Mouse (Mus musculus): ENCODE measurements at regions not wholly inside any gene's neighbourhood (a gene's known extent, or its start where the extent isn't known, plus 50 kb on each side); places are given as distances from the start of the nearest gene placed in this dataset.

DNA sequence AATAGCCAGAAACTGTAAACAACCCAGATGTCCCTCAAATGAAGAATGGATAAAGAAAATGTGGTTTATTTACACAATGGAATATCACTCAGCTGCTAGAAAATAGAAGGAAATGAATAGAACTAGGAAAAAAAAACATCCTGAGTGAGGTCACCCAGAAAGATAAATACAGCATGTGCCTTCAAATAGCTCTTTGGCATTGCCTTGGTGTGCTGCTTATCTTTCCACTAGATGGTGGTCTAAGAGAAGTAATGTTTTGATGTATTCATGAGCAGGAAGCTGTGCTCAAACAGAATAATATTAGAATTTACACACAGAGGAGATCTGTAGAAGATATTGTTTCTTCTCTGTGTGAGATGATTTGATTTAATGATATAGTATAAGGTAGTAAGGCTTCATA is 78.8 kb downstream of the Zfp619 start:
- no peak for DNase-seq

GRCm38 (mm10) chr7:39613767-39614166 is 96.2 kb downstream of the Zfp619 start:
- DNase-seq = no peak

GRCm38 (mm10) chr7:39615092-39615491 is 97.5 kb downstream of the Zfp619 start:
- DNase-seq = no peak

- no peak for DNase-seq
These were observed 104.2 kb downstream of the Zfp619 start for GRCm38 (mm10) chr7:39621796-39622195.

- DNase-seq = no peak
These were observed 115.3 kb downstream of the Zfp619 start for GRCm38 (mm10) chr7:39632836-39633235.

GRCm38 (mm10) chr7:39642333-39642732 is 124.8 kb downstream of the Zfp619 start:
- DNase-seq = no peak

DNA sequence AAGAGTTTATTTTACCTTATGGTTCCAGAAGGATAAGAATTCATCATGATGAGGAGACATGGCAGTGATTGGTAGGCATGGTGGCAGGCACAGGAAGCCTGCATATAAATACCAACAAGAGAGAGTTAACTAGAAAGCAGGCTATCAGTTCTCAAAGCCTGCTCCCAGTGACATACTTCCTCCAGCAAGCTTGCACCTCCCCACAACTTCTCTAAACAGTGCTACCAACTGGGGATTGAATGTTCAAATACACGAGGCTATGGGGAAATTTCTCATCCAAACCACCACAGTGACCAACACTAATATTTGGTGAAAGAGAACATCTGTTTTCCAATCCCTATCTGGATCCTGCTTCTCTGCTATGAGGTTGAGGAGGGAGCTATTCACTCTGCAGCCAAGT is 125.8 kb downstream of the Zfp619 start:
- DNase-seq = no peak

DNA sequence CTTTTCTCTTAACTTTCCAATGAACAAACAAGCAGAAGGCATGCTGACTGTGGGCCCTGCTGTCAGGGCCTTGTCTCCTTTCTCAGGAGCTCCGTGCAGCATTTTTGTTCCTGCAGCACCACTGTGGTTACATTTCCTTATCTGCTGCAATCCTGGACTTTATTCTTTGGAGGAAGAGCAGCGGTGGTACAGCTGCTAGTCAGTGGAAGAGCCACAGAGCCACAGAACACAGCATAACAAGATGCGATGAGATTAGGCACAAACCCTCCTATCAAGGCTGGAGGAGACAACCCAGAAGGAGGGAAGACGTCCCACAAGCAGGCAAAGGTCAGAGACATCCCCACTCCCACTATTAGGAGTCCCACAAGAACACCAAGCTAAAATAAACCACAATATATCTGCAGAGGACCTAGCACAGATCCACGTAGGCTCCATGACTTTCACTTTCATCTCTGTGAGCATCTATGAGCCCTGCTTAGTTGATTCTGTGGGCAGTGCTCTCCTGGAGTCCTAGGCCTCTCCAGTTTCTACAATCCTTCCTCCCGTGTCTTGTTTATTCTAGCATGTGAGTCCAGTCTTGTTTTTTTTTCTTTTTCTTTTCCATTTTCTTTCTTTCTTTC is 133.0 kb downstream of the Zfp619 start:
- DNase-seq = no peak

DNA sequence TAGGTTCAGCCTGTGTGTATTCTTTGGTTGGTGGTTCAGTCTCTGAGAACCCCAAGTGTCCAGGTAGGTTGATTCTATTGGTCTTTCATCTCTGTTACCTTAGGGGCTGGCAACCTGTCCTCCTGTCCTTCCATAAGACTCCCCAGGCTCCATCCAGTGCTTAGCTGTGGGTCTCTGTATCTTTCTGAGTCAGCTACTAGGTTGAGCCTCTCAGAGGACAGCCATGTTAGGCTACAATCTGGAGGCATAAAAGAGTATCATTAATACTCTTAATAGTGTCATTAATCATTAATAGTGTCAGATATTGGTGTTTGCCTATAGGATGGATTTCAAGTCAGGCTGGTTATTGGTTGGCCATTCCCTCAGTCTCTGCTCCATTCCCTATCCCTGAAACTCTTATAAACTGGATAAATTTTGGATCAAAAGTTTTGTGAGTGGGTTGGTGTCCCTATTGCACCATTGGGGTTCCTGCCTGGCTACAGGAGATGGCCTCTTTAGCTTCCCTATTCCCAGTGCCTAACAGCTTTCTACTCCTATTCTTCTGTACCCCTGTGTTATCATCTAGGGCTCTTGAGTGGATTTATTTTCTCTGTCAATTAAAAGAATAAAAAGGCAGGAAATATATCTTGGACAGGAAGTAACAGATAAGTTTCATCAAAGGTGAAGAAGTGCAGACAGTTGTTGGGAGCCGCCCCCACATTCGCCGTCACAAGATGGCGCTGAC is 137.2 kb downstream of the Zfp619 start:
- no peak for DNase-seq

GRCm38 (mm10) chr7:39655287-39655652 is 137.7 kb downstream of the Zfp619 start:
- DNase-seq = peak; percentile 46

DNA sequence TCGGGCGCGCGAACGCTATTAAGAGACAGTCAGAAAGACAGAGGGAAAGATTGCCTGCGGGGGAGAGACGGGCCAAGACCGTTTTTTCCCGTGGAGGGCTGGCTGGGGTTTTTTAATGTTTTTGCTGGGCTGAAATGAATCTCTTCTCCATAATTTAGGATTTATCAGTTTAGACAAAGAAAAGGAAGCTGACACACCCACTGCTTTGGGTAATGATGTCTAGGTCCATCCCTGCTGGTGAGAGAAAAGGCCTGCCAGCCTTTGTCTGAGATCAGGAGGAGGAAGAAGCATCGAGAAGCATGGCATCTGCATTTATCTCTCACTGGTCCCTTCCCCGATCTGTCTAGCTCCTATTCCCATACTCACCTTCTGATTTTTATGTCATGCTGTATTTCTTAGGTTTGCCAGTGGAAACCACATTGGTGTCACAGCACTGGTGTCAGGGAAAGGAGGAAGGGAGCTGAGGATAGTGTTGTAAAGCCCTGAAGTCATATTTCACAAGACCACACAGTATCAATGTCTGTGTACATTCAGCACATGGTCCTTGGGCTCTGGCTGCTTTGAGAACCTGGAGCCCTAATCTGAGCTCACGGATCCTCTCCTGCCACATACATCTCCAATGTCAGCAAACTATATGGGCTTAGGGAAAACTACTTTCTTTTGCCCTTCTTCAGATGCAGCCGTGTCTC is 138.3 kb downstream of the Zfp619 start:
- DNase-seq = no peak

DNA sequence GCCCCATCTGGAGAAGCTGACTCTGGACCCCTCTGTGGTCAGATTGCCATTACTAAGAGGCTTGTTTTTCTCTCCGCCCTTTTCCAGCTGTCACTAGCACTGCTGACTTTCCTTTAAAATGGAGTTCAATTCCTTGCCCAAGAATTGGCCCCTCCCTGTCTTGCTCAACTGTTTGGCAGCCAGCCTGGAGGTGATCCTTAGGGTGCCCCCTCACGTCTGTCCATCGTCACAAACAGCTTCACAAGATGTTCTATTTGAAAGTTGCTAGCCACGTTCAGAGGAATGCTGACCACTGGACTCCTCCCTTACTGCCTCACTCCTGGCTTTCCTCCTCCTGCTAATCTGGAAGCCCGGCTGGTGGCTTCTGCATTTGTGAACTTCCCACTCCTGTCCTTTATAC is 142.0 kb downstream of the Zfp619 start:
- DNase-seq = no peak

GRCm38 (mm10) chr7:39675124-39675846 is 157.7 kb downstream of the Zfp619 start:
- no peak for DNase-seq

GRCm38 (mm10) chr7:39675847-39676238 is 158.3 kb downstream of the Zfp619 start:
- DNase-seq = no peak

DNA sequence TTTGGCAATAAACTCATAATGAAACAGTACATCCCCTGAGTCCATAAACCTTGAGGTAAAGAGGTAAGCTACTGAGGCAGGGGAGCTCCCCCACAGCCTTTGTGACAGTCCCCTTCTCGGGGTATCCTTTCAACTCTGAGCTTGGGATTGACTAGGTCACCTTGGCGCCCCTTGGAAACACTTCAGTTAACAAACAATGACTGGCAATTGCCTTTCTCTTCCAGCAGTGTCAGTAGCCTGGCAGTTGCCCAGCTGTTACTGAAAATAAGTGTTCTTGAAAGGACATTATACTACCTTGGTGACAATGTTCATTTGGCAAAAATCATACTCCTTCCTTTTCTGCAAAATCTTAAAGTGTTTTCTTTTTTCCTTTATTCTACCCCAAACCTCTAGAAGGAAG is 162.8 kb downstream of the Zfp619 start:
- no peak for DNase-seq

- DNase-seq = no peak
These were observed 179.0 kb downstream of the Zfp619 start for GRCm38 (mm10) chr7:39696589-39696988.

- no peak for DNase-seq
These were observed 183.9 kb downstream of the Zfp619 start for GRCm38 (mm10) chr7:39701506-39701905.

GRCm38 (mm10) chr7:39705118-39706095 is 187.8 kb downstream of the Zfp619 start:
- no peak for DNase-seq

DNA sequence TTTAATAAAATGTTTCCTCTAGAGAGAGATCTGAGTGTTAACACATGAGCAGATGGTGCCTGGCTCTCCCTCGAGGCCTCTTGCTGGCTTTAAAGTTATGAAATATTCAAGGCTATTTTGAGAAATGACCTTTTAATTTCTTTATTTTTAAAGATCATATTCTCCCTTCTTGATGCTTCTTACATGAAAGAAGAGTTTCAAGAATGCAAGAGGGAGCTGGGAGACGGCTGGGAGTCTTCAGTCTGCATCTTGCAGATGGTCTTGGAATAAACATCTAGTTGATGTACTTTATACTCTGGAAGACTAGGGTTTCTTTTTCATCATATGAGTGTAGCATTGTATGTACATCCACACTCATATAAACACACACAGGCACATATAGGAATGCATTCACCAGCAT is 189.0 kb downstream of the Zfp619 start:
- DNase-seq = no peak

DNA sequence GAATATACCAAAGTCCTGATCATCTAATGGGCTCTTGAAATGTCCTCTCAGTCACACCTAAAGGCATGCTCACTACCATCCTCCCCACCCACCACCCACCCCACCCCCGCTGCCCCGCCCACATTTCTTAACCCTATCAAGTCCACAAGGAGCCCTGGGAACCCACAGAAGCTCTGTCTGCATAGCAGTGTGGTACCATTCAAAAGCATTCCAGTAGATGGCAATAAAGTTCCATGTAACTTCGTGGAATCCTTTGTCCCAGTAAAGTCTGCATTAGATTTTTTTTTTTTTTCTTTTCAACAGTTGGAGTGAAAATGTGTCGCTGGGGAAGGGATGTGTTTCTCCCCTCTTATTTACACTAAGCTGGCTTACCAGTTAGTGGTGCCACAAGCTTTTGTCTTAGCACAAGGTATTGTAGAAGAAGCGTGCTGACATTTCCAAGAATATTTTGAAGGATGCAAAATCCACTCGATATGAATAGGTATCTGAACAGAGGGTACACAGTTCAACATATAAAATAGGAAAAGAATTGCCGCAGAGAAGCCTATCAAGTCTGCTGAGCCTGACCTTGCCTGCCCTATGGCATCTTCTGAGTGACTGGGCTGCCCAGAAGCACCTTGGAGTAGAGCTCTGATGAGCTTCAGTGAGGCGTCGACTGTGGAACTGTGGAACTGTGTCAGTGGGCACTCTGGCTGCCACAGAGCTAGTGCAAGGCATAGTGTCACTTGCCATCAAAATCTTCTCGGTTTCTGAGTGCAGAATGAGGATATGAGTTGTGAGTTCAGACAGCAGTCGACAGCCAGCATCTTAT is 199.0 kb downstream of the Zfp619 start:
- DNase-seq = no peak

DNA sequence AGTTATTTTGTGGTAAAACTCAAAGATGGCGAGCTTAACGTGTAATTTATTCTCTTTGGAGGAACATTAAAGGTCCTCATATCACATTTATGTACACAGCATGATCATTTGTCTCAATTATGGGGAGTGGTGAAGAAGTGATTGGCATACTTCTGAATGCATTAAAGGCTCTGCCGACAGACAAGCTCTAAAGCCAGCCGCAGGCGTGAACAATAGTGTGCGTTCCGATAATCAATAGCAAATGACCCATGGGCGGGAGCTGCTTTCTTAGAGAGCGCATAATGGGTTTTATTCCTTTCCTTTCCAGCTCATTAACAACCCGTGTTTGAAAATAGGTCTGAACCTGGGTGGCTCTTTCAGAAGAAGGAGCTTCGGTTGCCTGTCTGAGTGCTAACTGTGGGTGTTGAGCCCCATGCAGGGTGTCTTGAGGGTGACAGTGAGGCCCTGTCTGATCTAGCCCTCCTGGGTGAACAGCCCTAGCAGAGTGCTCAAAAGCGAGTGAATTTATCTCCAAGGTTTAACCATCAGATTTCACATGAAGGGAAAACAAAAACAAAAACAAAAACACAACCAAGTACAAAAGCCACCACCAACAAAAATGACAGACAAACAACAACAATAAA is 210.5 kb downstream of the Zfp619 start:
- DNase-seq = no peak
